Mouse (Mus musculus): ENCODE measurements at regions not wholly inside any gene's neighbourhood (a gene's known extent, or its start where the extent isn't known, plus 50 kb on each side); places are given as distances from the start of the nearest gene placed in this dataset.
A peak's percentile ranks its signal among the peaks of the same experiment; 100 is the strongest.

DNA sequence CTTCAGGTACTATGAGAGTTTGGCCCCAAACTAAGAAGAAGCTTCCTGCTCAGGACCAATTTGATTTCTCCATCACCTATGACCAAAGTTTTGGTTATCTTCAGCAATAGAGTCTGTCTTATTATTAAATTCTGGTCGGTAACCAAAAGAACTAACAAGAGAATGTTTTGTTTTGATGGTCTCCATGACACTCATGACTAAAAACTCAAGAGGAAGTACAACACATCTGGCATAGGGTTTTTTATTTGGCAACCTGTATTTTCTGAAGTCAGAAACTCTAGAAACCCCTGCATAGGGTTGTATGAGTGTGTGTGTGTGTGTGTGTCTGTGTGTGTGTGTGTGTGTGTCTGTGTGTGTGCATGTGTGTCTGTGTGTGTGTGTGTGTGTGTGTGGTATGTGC is 310.5 kb downstream of the Ptprc start:
- DNase-seq (ENCODE audit: low spot score) = no peak

DNA sequence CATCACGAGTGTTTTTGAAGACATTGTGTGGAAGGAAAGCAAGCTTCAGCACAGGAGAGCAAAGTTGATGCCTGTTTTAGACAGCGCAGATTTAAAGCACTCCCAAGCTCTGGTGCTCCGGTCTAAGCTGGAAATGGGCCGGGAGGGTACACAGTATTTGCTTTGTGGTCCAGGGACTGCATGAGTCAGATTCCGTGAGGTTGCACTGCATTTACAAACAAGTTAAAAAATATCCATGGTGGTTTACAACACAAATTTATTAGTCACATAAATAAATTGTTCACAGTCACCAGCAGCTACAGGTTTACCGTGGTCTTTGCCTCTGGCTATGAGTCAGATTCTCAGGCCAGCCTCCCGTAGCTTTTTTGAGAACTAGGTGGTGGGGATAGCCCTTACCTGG is 312.0 kb downstream of the Ptprc start:
- DNase-seq (ENCODE audit: low spot score) = no peak

DNA sequence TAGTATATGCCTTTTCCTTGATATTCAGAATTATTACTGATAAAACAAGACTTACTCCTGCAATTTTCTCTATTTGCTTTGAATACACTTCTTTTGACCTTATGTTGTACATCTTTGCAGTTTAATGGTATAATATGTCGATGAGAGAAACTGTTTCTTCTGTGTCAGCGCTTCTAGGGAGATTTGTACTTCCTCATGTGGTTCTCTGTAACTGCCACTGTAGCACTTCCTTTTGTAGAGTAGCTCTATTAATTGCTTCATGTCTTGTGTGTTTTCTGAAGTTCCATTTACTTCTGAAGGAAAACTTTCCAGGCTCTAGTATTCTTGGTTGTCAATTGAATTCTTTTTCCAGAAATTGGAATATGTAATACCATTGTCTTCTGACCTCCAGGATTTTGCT is 323.2 kb downstream of the Ptprc start:
- DNase-seq (ENCODE audit: low spot score) = no peak

DNA sequence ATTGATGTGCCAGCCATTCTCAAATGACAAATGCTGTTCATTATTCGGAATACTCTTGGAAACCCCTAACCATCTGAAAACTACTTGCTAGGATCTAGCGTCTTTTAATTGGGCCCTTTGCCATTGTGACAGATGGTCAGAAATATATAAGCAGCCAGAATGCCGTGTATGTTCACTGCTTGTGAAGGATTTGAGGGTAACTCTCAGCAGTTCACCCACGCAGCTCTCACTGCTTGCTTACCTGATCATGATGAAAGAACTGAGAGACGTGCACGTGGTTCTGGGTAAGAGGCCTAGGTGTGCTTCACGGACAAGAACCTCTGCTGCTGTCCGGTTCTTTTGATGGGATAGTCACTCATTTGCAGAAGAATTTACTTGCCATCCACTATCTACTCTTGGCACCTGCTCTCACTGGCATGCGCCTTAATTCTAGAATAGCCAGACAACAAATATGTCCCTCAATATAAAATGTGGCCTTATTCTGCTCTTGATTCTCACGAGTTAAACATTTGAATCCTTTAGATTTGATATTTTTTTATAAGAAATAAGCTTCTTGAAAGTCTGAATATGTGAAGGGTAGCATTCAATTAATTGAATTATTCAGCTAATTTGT is 328.1 kb downstream of the Ptprc start:
- no peak for DNase-seq (ENCODE audit: low spot score)

DNA sequence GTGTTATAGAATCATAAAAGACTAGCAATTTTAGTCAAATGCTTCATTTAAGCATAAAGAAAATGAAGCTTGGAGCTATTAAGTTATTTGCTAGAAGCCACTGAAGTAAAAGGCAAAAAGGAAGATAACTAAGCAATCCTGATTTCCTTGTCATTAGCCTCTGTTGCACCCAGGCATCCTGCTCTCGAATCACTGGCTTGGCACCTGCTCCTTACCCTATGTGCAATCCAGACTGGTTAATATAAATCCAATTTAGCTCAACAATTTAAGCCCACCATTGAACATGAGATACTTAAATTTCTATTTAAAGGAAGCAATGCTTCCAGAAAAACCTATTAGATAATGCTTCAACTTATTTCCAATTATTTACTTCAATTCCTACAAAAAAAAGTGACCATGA is 328.7 kb downstream of the Ptprc start:
- DNase-seq (ENCODE audit: low spot score) = no peak

DNA sequence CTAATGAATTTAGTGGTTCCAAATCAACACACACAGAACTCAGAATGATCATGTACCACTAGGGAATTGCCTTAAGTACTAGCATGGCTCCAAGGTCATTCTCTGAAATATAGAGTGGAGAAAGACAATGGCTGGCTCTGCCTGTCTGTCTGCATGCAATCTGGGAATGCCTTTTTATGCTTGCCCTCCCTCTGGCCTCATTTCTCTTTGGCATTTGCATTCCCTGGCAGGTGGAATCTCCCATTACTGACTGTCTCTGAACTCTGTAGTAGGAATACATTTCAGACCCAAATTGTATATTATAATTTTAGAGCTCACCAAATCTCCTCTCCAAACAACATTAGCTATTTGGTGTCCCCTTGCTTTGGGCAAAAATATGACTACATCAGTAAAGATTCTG is 335.0 kb downstream of the Ptprc start:
- DNase-seq (ENCODE audit: low spot score) = peak; percentile 24

DNA sequence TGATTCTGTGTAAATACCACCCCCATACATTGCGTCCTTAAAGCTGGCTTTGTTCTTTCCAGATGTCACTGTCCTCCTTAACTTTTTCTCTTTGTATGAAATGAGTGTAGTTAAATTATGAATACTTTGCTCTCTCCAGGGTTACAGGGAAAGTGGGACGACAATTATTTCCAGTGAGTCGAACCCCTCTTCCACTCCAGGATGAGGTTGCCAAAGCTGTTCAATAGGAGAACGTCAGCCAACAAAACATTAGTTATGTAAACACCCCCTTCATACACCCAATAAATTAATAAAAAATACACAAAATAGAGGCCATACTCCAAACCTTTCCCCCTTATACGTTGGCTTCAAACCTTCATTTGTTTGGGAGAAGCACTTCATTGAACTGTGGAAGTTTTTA is 335.8 kb downstream of the Ptprc start:
- DNase-seq (ENCODE audit: low spot score) = peak; percentile 4

DNA sequence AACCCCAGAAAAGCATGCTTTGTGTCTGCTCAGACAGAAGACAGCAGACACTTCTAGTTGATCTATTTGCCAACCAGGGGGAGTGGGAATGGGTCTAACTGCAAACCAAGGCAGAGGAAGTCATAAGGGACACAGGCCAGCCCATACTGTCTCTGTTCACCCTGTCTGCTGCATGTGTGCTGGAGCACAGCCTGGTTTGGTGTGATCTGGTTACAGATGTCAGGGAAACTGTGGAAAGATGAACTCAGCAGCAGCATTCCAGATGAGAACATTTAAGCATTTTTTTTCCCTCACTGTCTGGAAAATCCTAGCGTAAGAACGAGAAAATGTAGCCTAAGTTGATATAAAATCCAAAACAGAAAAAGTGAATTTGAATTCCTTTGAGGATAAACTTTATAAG is 336.2 kb downstream of the Ptprc start:
- peak; percentile 19 for DNase-seq (ENCODE audit: low spot score)

DNA sequence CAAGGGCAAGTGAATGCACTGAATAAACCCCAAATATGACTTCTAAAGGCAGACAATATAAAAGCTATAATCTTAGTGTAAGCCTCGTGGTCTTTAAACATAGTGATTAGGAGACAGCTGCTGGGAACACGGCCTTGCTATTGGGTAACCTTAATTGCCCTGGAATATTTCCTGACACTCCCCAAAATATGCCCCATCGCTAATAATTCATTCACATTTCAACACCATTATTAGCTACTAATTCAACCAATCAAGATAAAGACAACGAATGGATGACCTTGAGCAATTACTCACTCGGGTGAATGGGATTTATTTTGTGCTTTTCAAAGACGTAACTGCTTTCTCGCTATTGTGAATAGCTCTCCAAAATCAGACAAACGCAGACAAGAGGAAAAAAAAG is 337.2 kb downstream of the Ptprc start:
- DNase-seq (ENCODE audit: low spot score) = peak; percentile 27

DNA sequence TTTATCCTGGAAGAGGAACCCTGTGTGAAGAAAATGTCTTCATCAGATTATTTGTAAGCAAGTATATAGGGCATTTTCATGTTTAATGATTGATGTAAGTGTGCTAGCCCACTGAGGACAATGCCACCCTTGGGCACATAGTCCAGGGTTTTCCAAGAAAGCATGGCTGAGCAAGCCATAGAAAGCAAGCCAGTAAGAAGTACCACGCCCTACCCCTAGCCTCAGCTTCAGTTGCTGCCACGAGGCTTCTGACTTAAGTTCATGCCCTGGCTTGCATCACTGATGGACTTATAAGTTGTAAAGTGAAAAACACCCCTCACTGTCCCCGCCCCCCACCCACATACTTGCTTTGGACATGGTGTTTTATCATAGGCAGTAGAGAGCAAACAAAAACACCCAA is 342.0 kb downstream of the Ptprc start:
- no peak for DNase-seq (ENCODE audit: low spot score)

DNA sequence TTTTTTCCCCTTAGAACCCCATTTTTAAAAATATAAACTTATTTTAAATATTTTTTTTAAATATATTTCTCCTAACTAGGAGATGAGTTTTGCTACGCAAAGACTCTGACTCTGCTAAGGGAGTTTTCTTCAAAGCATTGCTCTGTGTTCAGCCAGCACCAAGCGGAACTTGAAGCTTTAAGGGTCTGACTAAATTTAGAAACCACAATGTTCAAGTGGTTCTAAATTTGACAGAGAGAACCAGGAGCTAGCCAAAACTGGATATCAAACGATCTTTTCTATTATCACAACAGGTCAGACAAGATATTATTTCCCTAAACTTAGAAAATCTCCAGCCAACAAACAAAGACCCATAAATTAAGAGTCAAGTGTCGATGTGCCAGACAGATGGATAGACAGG is 344.2 kb downstream of the Ptprc start:
- no peak for DNase-seq (ENCODE audit: low spot score)

DNA sequence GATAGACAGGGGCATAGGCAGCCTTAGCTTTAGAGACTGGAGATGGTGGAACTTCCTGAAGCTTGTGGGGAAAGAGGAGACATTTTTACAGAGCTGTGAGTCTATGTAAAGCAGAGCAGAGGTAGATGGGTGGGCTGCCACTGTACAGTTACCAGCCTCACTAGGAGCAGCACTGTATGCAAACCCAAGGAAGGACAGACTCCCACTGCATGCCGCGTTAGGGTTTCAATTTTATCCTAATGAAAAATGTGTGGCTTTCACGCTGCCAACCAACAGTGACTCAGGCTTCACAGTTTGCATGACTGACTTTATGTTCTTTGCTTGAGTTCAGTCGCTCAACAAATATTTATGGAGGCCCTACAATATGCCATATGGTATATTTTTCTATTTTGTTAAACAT is 348.1 kb downstream of the Ptprc start:
- no peak for DNase-seq (ENCODE audit: low spot score)

DNA sequence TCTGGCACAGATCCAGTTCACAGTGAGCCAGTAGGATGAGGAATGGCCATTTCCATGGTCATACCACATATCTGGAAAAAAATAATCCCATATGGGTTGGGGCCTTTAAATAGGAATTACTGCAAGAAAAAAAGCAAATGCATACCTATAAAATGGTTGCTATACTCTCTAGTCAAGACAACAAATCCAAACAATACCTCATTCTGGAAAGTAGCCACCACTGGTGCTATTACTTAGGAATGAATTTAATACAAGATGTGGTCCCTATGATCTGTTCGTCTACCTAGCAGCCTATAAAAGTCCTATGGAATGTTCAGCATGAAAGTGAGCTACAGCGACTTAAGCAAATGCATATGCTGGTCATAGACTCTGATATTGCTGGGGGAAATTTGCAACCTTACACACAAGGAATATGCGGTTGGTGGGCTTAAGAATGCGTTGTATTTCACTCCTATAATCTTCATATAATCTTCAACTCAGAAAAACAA is 360.1 kb downstream of the Ptprc start:
- no peak for DNase-seq (ENCODE audit: low spot score)

DNA sequence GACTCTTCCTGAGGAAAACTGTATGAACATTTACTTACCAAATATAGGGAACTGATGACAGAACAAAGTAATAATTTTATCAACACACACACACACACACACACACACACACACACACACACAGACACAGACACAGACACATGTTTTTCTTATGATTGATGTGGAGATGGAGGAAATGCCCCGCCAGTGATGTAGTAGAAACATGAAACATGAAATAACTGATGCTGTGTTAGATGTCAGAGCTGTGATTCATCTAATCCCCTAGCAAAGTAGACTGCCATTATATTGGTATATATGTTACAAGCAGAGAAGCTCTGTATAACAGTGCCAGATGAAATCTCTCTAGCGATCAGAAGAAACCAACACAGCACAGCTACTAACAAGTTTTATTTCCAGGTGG is 361.0 kb downstream of the Ptprc start:
- DNase-seq (ENCODE audit: low spot score) = no peak

DNA sequence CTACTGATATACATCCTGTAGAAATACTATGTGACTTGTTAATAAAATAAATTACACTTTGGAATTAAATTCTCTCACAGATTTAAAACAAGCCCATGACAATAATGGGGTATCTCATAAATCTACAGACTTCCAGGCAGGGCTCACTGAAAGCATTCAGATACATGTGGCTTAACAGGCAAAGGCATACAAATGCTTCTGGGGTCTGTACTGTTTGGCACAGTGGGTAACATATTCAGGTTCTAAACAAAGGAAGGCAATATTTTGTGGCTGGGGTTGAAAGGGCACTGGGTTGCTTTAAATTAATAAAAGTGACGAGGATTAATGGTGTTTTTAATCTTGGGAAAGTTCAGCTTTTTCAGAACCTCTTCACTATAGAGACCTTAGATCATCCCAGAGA is 361.8 kb downstream of the Ptprc start:
- no peak for DNase-seq (ENCODE audit: low spot score)

DNA sequence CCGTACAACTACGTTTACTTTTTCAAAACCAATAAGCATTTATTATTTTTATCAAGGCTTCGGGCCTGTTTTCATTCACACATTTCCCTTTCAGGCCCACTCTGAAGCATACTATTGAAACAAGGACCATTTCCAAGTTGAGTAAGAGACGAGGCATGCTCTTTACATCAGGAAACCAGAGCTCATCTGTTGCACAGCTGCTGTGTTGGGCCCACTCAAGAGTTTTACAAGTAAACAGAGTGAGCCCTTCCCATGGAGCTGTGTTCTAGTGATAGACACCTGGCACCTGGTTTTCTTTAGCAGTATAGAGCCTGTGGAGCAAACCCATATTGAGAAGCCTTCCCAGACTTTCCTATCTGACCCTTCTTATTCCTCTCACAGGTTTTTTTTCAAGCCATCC is 363.5 kb downstream of the Ptprc start:
- no peak for DNase-seq (ENCODE audit: low spot score)

DNA sequence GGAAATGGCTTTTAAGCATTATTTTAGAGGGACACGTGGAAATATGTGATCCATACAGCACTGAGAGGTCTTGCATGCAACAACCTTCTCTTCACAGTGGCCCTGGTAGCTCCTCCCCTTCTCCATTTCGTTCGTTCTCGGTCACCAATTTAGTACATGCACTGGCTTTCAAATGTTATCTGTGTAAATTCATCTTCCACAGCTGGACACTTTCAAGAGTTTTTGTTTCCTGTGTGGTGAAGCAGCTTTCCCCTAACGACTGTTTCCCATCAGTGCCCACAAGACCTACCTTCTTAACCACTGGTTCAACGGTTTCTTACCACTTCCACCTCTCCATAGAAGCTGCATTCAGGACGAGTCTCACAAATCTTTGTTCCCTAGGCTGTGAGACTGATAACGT is 368.8 kb downstream of the Ptprc start:
- no peak for DNase-seq (ENCODE audit: low spot score)

DNA sequence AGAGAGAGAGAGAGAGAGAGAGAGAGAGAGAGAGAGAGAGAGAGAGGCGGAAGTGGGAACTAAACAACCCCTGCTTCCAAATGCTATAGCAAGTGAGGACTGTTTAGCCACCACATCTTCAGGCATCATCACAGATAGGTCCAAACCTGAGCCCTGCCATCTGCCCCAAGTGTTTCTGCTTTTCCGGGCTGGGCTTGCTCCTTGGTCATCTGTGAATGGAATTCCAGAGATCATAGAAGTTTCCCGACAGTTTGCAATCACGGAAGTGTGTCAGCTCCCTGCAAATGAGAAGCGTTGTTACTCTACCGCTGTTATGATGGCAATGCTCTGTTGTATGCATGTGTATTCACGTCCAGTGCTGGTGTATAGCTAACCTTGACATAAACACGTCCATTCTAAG is 369.3 kb downstream of the Ptprc start:
- DNase-seq (ENCODE audit: low spot score) = no peak

DNA sequence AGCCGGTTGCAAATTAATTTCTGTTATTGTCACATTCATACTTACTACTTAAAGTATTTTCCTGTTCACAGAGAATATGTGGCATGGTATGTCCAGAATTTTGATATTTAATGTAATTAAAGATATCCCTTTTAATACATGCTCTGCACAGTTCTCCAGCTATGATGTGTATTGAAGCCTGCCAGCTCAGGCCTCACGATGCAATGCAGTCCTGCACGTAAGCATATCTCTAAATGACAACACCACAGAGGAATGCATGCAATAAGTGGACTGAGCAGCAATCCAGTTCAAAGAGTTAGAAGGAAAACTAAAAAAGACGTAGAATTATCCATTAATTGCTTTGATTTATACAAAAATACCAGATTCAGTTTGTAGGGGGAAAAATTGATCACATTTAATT is 373.4 kb downstream of the Ptprc start:
- DNase-seq (ENCODE audit: low spot score) = no peak

DNA sequence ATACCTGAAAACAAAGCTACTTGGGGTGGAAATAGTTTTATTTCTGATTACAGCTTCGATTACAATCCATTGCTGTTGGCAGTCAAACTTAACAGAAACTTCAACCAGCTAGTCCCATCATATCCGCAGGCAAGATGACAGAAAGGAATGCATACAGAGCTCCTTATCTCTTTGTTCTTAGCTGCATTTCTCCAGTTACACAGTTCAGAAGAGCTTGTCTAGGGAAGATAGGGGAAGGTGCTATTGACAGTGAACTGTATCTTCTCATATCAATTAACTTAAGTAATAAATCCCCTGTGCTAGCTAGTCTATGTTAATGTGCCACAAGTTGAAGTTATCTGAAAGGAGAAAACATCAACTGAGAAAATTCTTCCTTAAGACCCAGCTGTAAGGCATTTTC is 374.8 kb downstream of the Ptprc start:
- DNase-seq (ENCODE audit: low spot score) = no peak

DNA sequence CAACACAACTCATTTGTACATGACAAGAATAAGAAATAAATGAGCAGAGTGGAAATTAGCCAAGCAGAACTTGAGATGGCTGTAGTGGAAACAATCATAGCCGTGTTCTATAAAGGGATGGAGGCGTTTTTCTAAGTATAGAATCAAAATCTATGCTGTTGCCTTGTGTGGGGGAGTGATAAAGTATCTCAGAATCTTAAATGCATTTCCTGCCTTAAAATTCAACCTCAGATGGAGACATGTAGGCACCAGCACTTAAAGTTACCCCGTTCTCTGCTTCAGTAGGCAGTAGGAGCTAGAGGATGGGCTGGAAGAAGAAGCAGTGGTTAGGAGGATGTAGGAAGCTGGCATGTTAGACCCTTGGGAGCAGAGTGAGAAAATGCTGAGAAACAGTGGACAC is 386.7 kb downstream of the Ptprc start:
- no peak for DNase-seq (ENCODE audit: low spot score)

DNA sequence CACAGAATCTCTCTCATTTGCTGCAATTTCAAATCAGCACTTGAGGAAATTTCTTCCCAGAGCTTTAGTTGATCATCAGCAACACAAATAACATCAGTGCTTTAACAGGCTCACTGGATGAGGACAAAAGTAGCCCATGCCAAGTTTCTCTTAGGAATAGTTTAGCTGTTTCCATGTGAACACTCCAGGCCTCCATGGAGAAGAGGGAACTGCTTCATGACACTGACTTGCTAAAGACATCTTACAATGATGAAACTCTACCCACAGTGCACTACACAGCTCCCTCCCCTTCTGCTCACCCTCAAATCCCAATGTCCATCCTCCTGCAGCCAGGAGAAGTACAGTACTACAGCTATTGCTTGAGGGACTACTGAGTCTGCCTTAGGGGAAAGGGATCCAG is 388.9 kb downstream of the Ptprc start:
- no peak for DNase-seq (ENCODE audit: low spot score)

DNA sequence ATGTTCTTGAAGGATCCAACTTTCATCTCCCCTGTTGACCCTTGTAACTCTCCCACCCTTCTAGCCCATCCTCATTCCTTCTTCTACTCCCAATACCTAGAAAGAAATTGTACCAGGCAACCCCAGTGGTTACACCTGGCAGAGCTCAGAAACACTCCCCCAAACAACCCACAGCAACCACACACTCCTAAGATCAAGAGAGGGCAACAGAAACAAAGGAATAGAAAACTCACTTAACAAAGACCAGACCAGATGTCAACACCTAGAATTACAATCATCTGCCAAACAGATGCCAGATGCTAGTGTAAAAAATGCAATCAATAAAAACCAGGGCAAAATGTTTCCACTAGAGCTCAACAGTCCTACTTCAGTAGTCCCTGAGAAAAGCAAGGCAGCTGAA is 400.9 kb downstream of the Ptprc start:
- DNase-seq (ENCODE audit: low spot score) = no peak

DNA sequence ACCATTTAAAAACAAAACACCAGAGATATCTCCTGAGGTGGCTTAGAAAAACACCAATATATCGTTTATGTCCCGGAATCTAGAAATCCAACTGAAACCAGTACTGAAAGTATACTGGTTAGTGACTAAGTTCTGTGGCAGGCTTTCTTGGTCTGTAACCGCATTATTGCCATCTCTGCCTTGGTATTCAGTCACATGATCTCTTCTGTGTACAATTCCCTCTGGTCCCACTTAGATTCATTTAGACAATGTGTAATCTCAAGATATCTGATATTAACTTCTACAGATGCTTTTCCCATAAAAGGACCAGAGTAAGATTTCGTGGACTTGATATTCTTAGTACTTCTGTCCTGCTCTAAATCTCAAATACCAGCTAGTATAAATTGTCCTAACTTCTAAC is 414.7 kb downstream of the Ptprc start:
- DNase-seq (ENCODE audit: low spot score) = no peak

DNA sequence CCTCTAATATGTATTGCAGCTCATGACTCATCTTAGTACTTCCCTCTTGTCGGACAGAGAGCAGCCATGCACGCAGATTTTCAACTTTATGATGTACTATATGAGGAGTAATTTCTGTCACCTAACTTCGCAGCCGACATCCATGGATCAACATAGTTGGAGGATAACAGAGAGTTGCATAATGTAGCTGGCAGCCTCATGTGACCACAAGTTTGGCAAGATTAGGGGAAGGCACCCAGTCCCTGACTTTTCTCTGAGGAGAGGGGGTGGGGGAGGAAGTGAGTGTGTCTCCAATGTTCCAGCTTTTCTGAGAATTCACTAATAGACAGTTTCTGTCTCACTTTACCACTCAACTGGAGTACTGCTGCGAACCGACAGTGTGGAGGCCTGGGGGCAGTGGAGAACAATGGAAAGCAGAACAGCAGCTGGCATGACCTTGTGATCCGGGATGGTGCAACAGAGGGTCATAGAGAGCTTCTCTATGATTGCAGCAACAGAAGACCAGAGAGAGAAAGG is 424.0 kb downstream of the Ptprc start:
- DNase-seq (ENCODE audit: low spot score) = peak; percentile 31
